Mouse (Mus musculus) midbrain, embryonic 15.5 days (tissue): ENCODE results near the gene Lpo. TPM values are rescaled to one million over a fixed set of nuclear protein-coding genes. Genes with fewer than 3 reads are reported as not detected.

Source experiments
- ATAC-seq: fragments of 200-750 bp; cut with Nextera tagmentation; replicated peaks from 2 replicates; pipeline ENCODE4 v1.8.0; 2017; ENCODE audit warnings: moderate TSS enrichment
- H3K27ac ChIP-seq: fragments of 300-500 bp; sonication (generic); 2 replicates; pipeline ENCODE4 v1.5.1; 2015; ENCODE audit warnings: mild to moderate bottlenecking, inconsistent platforms
- H3K27me3 ChIP-seq: fragments of 300-500 bp; sonication (generic); replicated peaks from 2 replicates; pipeline ENCODE4 v1.6.1; 2015; ENCODE audit warnings: inconsistent platforms
- H3K36me3 ChIP-seq: fragments of 300-500 bp; sonication (generic); replicated peaks from 2 replicates; pipeline ENCODE4 v1.6.1; 2015; ENCODE audit warnings: inconsistent platforms
- H3K4me1 ChIP-seq: fragments of 300-500 bp; sonication (generic); 2 replicates; pipeline ENCODE4 v1.6.1; 2015; ENCODE audit warnings: inconsistent platforms
- H3K4me2 ChIP-seq: fragments of 300-500 bp; sonication (generic); 2 replicates; pipeline ENCODE4 v1.6.1; 2015; ENCODE audit warnings: inconsistent platforms, mild to moderate bottlenecking, moderate library complexity
- H3K4me3 ChIP-seq: fragments of 300-500 bp; sonication (generic); 2 replicates; pipeline ENCODE4 v1.5.1; 2015; ENCODE audit warnings: mild to moderate bottlenecking, inconsistent platforms
- H3K9ac ChIP-seq: fragments of 300-500 bp; sonication (generic); 2 replicates; pipeline ENCODE4 v1.6.1; 2015; ENCODE audit warnings: mild to moderate bottlenecking, inconsistent platforms
- H3K9me3 ChIP-seq: fragments of 300-500 bp; sonication (generic); 2 replicates; pipeline ENCODE4 v1.6.1; 2016; ENCODE audit warnings: inconsistent platforms
- WGBS: fragments of 180-500 bp; shearing (Covaris S2); methylation state at CpG from one replicate; pipeline ENCODE4 v1.1.7; 2015; ENCODE audit warnings: mixed read lengths; 5-methylcytosine and 5-hydroxymethylcytosine counted together
- polyA plus RNA-seq: library from polyadenylated mRNA; unstranded; fragments of >200 nt; fragmentation: Nextera tagmentation; extraction: Ambion mirVana; gene quantifications from 2 replicates; pipeline ENCODE4 v1.2.1, GENCODE M21; 2015

The Lpo gene
- polyA plus RNA-seq, 1 experiment from 2014 or later: 1.5 TPM

DNA sequence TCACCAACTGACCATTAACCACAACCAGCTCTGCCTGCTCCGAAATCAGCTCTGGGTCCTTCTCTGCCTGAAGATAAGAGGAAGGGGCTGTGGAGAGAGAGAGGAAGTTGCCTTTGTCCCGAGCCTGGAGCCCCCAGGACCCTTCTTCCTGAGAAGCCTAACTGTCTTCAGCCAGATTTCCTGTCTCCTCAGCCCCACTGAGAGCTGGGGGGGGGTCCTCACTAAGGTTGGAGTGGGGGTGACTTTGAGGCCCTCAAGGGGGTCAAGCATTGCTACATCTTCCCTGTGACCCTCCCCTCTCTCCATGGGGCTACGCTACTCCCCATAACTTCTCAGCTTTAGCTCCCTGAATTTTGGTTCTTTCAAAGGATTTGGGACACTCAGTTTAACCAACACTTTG, 34.6 kb downstream of the Lpo start, which contains the start of gene Mpo:
Mpo (plus strand) TSS at position 122 of the 400 bp plus-strand sequence.
- Histone ChIP-seq H3K27ac (no peak within 1 kb of the TSS), H3K4me2 (no peak within 1 kb of the TSS), H3K4me1 (no peaks in the 10 kb centered on the region), H3K27me3 (no peaks in the 10 kb centered on the region), H3K4me3 (no peak within 1 kb of the TSS), H3K9ac (no peak within 1 kb of the TSS), H3K9me3 (no peaks in the 10 kb centered on the region), H3K36me3 (no peaks in the 10 kb centered on the region)
- 75% methylated on average over 3 of the region's 3 CpGs for WGBS
- ATAC-seq: no peak

GRCm38 (mm10) chr11:87790088-87790487, 38.0 kb downstream of the Lpo start:
- no peaks in the 10 kb centered on the region for H3K9me3 ChIP-seq
- no peak overlapping the region for H3K9ac ChIP-seq
- no peak overlapping the region for H3K4me3 ChIP-seq
- 92% methylated on average over 6 of the region's 6 CpGs for WGBS
- no peak overlapping the region for H3K4me2 ChIP-seq
- no peaks in the 10 kb centered on the region for H3K27me3 ChIP-seq
- H3K27ac ChIP-seq: no peak overlapping the region
- no peaks in the 10 kb centered on the region for H3K4me1 ChIP-seq
- ATAC-seq: no peak
- peaks cover 6% of the 10 kb centered on the region; the same call in 1 of the 2 replicates for H3K36me3 ChIP-seq

GRCm38 (mm10) chr11:87780130-87780529, 48.0 kb downstream of the Lpo start:
- Histone ChIP-seq H3K9ac (no peak overlapping the region), H3K9me3 (no peaks in the 10 kb centered on the region), H3K4me2 (no peak overlapping the region), H3K27me3 (no peaks in the 10 kb centered on the region), H3K4me1 (peaks cover 15% of the 10 kb centered on the region), H3K36me3 (peaks cover 23% of the 10 kb centered on the region; the same call in 1 of the 2 replicates), H3K27ac (no peak overlapping the region), H3K4me3 (no peak overlapping the region)
- WGBS: 87% methylated on average over 8 of the region's 8 CpGs
- no peak for ATAC-seq

DNA sequence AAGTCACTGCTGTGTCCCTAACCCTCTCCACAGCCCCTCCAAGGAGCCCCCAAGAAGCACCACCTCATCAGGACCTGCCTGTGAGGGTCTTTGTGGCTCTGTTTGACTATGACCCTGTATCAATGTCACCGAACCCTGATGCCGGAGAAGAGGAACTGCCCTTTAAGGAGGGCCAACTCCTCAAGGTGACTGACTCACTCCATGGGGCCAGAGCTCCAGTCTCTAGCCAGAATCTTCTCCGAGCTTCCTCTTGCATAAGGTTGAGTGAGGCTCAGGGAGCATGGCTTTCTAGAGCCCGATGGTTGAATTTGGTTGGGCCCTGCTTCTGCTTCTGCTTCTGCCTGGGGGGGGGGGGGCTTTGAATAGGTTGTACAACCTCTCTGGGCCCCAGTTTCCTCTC, 48.7 kb downstream of the Lpo start:
- peaks cover 15% of the 10 kb centered on the region for H3K4me1 ChIP-seq
- H3K4me2 ChIP-seq: no peak overlapping the region
- ATAC-seq: no peak
- 85% methylated on average over 4 of the region's 4 CpGs for WGBS
- peaks cover 16% of the 10 kb centered on the region; the same call in 1 of the 2 replicates for H3K36me3 ChIP-seq
- no peaks in the 10 kb centered on the region for H3K27me3 ChIP-seq
- H3K4me3 ChIP-seq: no peak overlapping the region
- H3K9ac ChIP-seq: no peak overlapping the region
- no peaks in the 10 kb centered on the region for H3K9me3 ChIP-seq
- no peak overlapping the region for H3K27ac ChIP-seq

DNA sequence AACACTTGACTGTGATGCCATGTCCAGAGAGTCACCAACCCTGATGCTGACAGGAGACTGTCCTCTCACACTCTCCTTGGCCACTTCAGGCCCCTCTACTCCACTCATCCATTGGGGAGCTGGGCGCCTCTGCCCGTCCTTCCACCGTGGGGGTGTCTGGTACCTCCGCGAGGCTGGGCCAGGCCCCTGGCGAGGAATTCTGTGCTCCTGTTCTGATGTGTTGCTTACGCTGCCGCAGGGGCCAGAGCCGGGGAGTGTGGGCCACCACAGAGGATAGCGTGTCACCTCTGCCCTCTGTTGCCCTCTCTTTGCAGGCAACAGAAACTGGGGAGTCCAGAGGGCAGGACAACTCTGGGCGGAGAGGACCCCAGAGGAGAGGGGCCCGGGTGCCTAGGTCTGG, 49.2 kb downstream of the Lpo start:
- H3K27me3 ChIP-seq: no peaks in the 10 kb centered on the region
- no peak overlapping the region for H3K9ac ChIP-seq
- H3K27ac ChIP-seq: no peak overlapping the region
- ATAC-seq: peak; percentile 28
- peaks cover 16% of the 10 kb centered on the region; the same call in 1 of the 2 replicates for H3K36me3 ChIP-seq
- no peak overlapping the region for H3K4me3 ChIP-seq
- 42% methylated on average over 12 of the region's 12 CpGs for WGBS
- H3K4me1 ChIP-seq: peaks cover 15% of the 10 kb centered on the region
- no peaks in the 10 kb centered on the region for H3K9me3 ChIP-seq
- H3K4me2 ChIP-seq: 0 out of 2 replicates have a peak overlapping the region, but pooled peaks have one; percentile 40

DNA sequence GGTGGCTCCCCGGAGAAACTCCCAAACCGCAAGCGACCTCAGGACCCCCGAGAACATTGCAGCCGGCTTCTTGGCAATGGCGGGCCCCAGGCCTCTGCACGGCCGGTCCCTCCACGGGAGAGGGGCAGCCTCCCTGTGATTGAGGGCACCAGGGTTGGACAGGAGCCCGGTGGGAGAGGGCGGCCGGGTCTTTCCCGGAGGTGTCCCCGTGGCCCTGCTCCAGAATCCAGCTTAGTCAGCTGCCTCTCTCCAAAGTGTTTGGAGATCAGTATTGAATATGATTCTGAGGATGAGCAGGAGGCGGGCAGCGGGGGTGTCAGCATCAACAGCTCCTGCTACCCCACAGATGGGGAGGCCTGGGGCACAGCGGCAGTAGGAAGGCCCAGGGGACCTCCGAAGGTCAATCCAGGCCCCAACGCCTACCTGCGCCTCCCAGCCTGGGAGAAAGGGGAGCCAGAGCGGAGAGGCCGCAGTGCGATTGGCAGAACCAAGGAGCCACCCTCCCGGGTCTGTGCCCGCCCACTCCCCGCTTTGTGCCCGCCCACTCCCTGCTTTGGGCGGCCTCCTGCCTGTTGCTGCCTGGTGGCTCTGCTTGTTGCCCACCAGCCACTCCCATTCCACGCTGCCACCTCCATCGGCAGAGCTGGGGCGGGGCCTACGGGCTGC, 49.9 kb downstream of the Lpo start:
- 12% methylated on average over 30 of the region's 32 CpGs for WGBS
- H3K27me3 ChIP-seq: no peaks in the 10 kb centered on the region
- H3K4me2 ChIP-seq: peak overlapping the region; percentile 40
- peak; percentile 64; the same call in 1 of the 2 replicates for ATAC-seq
- peak overlapping the region; percentile 10; the same call in 1 of the 2 replicates for H3K4me3 ChIP-seq
- no peaks in the 10 kb centered on the region for H3K9me3 ChIP-seq
- no peak overlapping the region for H3K27ac ChIP-seq
- peaks cover 15% of the 10 kb centered on the region for H3K4me1 ChIP-seq
- H3K36me3 ChIP-seq: peaks cover 16% of the 10 kb centered on the region; the same call in 1 of the 2 replicates
- no peak overlapping the region for H3K9ac ChIP-seq

GRCm38 (mm10) chr11:87772354-87772753, 55.7 kb downstream of the Lpo start:
- WGBS: 91% methylated on average over 3 of the region's 3 CpGs
- peaks cover 36% of the 10 kb centered on the region for H3K36me3 ChIP-seq
- H3K27ac ChIP-seq: no peak overlapping the region
- H3K4me3 ChIP-seq: no peak overlapping the region
- no peaks in the 10 kb centered on the region for H3K27me3 ChIP-seq
- no peak for ATAC-seq
- no peak overlapping the region for H3K4me2 ChIP-seq
- H3K4me1 ChIP-seq: no peaks in the 10 kb centered on the region
- no peak overlapping the region for H3K9ac ChIP-seq
- no peaks in the 10 kb centered on the region for H3K9me3 ChIP-seq

- no peak overlapping the region for H3K9ac ChIP-seq
- no peak overlapping the region for H3K27ac ChIP-seq
- H3K4me2 ChIP-seq: no peak overlapping the region
- ATAC-seq: no peak
- no peaks in the 10 kb centered on the region for H3K9me3 ChIP-seq
- 61% methylated on average over 3 of the region's 3 CpGs for WGBS
- H3K4me1 ChIP-seq: 0 out of 2 replicates have a peak, but pooled peaks cover under 1% of the 10 kb centered on the region
- peaks cover 28% of the 10 kb centered on the region for H3K36me3 ChIP-seq
- H3K27me3 ChIP-seq: no peaks in the 10 kb centered on the region
- H3K4me3 ChIP-seq: no peak overlapping the region
Measured at GRCm38 (mm10) chr11:87770989-87771388, 57.1 kb downstream of the Lpo start.

DNA sequence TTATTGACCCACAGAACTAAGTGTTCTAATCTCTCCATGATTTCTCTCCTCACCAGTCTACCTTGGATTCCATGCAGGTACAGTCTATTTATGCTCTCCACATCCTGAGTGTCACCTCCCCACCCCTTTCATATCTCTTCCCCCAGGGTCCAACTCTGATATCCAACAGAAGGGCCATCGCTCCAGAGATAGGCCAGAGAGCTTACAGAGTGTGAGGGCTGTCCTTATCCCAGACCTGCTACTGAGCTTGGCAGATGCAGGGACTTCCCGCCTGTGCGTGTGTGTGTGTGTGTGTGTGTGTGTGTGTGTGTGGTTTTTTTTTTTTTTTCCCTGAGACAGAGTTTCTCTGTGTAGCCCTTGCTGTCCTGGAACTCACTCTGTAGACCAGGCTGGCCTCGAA, 59.3 kb downstream of the Lpo start:
- Histone ChIP-seq H3K36me3 (peaks cover 25% of the 10 kb centered on the region), H3K4me1 (peaks cover 16% of the 10 kb centered on the region), H3K4me2 (no peak overlapping the region), H3K4me3 (no peak overlapping the region), H3K9ac (no peak overlapping the region), H3K27me3 (no peaks in the 10 kb centered on the region), H3K9me3 (no peaks in the 10 kb centered on the region), H3K27ac (no peak overlapping the region)
- 91% methylated on average over 4 of the region's 4 CpGs for WGBS
- no peak for ATAC-seq

DNA sequence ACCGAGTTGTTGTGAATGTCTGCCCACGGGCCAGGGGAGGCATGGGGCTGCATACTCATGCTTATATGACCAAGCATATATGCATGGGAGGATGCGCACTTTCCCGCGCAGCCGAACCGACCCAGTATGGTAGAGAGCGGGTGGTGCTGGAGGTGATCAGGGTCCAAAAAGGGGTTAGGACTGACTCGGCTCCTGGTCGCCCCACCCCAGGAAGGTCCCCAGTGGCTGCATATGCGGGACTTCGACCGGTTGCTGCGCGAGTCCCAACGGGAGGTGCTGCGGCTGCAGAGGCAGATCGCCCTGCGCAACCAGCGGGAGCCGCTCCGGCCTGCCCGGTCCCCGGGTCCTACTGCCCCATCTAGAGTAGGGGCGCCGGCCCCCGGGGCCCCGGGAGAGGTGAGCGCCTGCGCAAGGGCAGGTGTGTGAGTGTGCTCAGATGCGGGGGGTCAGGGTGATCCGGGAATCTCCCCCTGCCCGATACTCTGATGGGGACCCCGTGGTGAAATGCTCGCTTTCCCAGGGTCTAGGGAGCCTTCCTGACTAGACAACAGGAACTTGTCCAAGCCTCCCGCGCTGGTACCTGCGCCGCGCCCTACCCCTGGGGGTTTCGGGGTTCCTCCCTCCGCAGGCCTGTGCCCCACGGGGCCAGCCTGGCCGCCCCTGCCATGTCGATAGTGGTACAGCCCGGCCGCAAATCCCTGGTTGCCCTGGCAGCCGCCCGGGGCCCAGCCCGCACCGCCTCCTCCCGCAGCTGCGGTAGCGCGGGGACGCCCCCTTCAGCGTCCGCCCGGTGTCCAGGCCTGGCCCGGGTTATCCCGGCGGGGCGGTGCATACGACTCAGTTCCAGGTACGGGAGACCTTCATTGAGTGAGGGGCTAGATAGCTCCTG, 63.9 kb downstream of the Lpo start:
- peak; percentile 37 for ATAC-seq
- Histone ChIP-seq H3K36me3 (peaks cover 6% of the 10 kb centered on the region; the same call in 1 of the 2 replicates), H3K4me1 (peaks cover 56% of the 10 kb centered on the region), H3K27ac (peak overlapping the region; percentile 84), H3K9ac (peak overlapping the region; percentile 74), H3K4me3 (peak overlapping the region; percentile 63), H3K9me3 (no peaks in the 10 kb centered on the region), H3K4me2 (peak overlapping the region; percentile 91), H3K27me3 (no peaks in the 10 kb centered on the region)
- WGBS: under 1% methylated on average over 61 of the region's 65 CpGs

GRCm38 (mm10) chr11:87763511-87763987, 64.5 kb downstream of the Lpo start:
- Histone ChIP-seq H3K36me3 (0 out of 2 replicates have a peak, but pooled peaks cover 4% of the 10 kb centered on the region), H3K4me3 (peak overlapping the region; percentile 63), H3K27me3 (no peaks in the 10 kb centered on the region), H3K9ac (peak overlapping the region; percentile 74), H3K4me1 (peaks cover 57% of the 10 kb centered on the region), H3K4me2 (peak overlapping the region; percentile 91), H3K27ac (peak overlapping the region; percentile 84), H3K9me3 (no peaks in the 10 kb centered on the region)
- WGBS: under 1% methylated on average over 17 of the region's 17 CpGs
- peak; percentile 69 for ATAC-seq

DNA sequence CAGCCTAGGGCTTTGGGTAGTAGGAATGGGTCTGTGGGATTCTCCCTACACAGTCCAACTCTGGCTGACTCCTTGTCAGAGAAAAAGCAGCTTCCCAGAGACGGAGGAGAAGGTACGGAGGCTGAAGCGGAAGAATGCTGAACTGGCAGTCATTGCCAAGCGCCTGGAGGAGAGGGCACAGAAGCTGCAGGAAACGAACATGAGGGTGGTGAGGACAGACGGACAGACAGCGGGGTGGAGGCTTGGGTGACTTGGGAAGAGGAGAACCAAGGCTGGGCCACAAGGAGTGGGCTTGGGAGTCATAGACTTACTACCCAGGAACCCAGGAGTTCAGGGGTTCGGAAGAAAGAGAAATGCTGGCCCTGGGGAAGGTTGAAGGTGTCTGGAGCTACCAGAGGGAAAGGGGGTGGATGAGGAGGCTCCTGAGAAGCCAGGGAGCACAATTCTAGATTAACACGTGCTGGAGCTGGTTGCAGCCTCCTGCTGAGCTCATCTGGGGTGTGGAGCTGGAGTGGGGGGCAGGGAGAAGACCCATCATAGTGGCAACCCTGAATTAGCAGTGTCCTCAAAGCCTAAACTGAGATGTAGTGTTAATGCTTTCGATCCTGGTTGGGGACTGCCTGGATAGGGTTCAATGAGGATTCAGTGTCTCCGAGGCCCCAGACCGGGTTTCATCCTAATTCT, 65.2 kb downstream of the Lpo start:
- 38% methylated on average over 12 of the region's 12 CpGs for WGBS
- Histone ChIP-seq H3K9ac (peak overlapping the region; percentile 74), H3K9me3 (no peaks in the 10 kb centered on the region), H3K4me3 (peak overlapping the region; percentile 63), H3K27me3 (no peaks in the 10 kb centered on the region), H3K4me1 (peaks cover 57% of the 10 kb centered on the region), H3K36me3 (no peaks in the 10 kb centered on the region), H3K4me2 (peak overlapping the region; percentile 91), H3K27ac (peak overlapping the region; percentile 84)
- no peak for ATAC-seq
